Mouse (Mus musculus): Measurements from ENCODE around the gene Tuba4a.
A peak's percentile ranks its signal among the peaks of the same experiment; 100 is the strongest.

Tuba4a gene

DNA sequence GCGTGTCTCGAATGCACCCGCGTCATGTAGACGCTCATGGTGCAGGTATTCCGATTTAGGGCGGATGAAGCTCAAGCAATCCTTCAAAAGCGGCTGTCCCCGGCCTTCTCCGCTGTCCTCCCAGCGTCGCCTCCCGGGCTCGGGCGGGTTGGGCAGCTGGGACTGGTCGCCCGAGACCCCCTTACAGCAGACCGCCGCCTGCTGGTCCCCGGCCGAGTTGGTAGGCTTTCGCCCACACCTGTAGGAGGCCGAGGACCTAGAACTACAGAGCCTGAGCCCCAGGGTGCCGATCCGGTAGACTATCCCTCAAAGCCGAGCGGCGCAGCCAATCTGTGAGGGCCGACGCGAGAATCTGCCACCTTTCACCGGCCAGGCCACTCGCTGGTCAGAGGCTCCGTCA, at the start of gene Tuba4a:
Gene Tuba4a, minus strand, starts transcription at position 335 of the 400 bp plus-strand sequence.
- no peak for DNase-seq (ENCODE audit: low spot score in 2 of 2)

DNA sequence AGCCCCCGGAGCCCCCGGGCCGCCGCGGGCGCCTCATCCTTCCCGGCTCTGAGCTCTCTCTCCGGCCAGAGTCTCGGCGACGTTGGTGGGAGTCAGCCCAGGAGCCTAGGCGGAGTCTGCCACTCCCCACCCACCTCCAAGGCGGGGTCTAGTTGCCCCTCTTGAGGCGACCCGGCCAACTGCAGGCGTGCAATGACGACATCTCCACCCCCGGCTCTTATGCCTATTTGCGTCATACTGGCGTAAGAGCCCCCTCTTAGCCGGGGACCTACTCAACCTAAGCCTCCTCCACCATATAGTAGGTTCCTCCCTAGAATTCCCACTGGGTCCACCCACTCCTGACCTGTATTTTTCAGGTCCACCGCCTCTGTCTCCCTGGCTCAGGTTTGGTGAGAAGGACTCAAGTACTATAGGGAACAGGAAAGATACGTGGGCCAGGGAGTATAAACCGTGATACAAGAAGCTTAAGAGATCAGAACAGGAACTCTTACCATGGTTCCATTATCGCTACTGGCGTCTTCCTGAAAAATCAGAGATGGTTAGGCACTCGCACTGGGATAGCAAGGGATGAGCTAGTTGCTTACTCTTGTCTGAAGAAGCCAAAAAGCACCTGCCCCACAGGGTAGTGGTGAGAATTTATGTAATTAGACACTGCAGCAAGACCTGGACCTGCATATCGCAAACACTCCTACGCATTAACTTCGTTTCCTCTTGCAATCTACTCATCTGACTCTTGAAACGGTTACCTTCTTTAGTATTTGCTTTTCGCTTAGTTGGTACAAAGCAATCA, 44.6 kb upstream of the Tuba4a start, which contains the start of gene Ptprn:
Gene Ptprn, minus strand, starts transcription at position 412 of the 790 bp plus-strand sequence.
- peak; percentile 68 to 87 for DNase-seq (ENCODE audit: low spot score in 2 of 2)

DNA sequence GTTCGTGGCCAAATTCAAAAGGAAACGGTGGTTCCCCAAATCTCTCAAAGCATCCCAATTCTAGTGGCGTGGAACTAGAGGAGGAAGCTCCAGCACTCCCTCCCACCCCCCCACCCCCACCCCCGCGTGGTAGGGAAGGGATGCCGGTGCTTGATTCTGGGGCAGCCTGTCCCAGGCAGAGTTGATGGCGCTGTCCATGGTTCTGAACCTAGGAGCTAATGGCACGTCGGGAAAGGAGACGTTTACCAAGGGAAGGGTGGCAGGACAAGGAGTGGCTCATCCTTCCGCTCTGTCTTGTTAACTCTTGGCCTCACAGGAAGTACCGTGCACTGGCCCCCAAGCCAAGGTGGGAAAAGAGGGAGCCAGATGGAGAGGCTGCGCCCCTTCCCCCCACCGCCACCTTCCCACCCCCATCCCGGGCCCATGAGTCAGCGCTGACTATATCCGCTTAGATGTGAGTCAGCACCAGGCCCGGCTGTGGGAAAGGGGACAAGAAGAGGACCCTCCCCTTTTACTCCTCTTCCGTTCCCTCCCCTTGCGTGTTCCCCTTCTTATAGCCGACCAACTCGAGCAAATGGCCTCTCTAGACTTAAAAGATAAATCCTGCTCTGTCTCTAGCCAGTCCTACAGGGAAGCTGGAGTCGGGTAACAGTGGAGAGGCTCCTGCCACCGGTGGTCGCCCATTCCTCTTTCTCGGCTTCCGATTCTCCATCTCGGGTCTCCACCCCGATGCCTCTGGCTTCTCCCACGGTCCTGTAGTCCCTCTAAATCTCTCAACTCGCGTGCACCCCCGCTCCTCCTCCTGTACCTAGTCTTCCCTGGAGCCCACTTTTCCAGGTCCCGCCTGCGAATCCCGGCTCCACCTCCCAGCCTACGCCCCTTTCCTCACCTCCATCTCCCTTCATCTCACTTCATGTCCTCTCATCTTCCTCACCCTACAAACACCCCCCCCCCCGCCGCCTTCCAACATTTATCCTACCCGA, 43.6 kb upstream of the Tuba4a start:
- DNase-seq (ENCODE audit: low spot score in 2 of 2) = peak in 1 of 2 experiments; percentile 66

DNA sequence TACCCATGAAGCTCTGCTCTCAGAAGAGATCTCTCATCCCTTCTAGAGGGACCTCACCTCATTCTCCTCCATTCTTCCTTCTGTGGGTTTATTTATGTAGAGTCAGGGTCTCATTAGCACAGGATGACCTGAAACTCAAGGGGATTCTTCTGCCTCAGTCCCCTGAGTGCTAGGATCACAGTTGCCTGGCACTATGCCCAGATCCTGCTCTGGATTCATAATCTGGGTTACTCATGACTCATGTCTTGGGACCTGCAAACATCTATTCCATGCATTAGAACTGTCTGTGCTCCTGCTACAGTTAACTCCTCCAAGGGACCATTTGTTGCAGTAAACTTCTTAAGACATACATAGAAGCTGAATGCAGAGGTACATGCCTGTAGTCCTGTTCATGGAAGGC, 41.6 kb upstream of the Tuba4a start:
- no peak for DNase-seq (ENCODE audit: low spot score in 2 of 2)

DNA sequence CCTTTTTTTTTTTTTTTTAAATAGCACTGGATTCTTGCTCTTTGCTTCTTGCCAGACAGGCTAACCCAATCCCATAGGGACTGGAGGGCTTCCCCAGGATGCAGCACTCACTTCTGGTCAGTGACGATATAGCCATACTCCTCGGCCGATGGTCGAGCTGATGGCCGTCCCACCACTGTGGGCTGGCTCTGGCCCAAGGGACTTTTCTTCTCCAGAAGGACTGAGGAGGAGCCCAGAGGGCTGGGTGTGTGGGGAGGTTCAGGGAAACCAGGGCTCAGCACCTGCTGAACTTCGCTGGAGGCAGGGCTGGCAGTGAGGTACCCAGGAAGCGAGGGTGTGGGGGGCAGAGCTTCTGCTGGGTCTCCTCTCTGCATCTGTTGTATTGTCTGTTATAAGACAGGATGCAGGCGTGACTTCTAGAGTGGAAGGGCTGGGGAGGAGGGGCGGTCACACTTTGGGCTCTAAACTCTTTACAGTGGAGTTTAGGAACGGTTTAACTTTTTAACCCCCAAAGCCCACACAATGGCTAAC, 35.9 kb upstream of the Tuba4a start:
- DNase-seq (ENCODE audit: low spot score in 2 of 2) = no peak

DNA sequence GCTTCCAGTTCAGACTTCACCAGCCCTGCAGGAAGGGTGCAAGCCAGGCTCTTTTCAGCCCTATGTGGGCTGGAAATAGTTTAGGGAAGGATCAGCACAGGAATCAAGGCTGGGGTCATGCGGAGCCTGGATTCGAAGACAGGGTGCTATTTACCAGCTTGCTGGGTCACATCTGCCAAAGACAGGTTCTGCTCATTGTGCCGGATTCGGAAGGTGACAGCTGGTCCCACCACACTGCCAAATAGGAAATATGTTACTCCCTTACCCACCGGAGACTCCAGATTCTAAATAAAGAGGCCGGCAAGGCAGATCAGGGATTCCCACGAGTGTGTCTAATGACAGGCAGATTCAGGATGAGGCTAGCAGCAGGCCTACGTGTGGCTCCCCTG, 35.0 kb upstream of the Tuba4a start:
- no peak for DNase-seq (ENCODE audit: low spot score in 2 of 2)

DNA sequence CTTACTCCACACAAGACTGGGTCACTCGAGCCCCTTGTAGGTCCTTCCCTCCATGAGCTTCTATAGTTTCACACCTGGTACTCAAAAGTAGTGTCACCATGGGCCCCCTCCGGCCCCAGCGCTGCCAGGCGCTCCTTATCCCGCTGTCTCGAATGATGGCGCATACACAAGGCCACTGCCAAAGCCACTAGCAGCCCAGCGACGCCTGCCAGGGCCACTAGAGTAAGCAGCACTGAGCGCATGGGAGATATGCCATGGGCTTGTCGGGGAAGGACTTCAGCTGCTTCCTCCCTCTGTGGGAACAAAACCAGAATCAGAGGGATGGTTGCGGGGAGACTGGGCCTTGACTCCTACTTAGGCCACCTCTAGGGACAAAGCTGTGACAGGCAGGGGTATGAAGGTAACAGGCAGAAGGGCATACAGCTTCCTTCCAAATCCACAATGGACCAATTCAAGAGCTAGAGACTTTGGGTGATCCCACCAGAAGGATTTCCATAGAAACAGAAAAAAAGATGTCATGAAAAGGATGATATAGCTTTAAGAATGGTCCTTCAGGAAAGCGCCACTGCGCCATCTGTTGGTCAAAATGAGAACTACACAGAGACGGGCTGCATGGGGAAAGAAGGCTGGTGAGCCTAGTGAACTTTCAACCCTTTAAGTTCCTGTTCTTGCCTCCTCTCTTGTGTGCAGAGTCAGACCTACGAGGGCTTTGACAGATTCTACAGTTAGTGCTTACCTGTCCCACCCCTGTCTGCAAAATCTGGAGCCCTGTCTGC, 34.4 kb upstream of the Tuba4a start:
- peak in 1 of 2 experiments; percentile 92 for DNase-seq (ENCODE audit: low spot score in 2 of 2)

DNA sequence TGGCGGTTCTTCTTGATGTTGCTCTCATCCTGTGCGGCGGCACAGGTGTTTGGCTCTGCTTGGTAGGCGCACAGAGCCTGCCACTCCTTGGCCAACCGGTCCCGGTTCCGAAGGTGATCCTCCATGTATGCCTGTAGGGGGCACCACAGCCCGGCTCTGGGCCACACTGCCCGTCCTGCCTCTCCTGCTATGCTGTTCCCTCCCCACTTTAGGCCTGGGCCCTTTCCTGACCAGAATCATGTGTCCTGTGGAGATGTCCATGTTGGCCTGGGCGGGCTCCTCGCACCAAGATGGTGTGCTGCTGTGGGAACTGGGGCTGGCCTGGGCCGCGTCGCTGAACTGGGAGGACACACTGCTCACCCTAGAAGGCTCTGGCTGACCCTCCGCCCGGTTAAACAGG, 33.4 kb upstream of the Tuba4a start:
- DNase-seq (ENCODE audit: low spot score in 2 of 2) = no peak

DNA sequence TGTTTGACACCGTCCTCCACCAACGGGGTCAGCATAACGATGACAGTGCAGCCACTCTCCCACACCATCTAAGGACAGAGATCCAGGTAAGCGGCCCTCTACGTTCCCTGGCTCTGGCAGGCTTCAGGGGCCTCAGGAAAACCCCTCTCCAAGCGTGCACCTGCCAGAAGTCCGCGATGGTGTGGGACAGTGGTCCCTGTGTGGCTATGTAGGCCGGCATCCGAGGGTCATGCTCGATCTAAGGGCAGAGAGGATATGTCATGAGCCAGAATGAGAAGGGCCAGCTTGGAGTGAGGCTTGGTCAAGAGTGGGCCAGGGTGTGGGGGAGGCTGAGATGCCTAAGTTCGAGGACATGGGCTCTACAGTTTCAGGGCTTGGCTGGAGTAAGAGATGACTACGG, 32.6 kb upstream of the Tuba4a start:
- no peak for DNase-seq (ENCODE audit: low spot score in 2 of 2)

DNA sequence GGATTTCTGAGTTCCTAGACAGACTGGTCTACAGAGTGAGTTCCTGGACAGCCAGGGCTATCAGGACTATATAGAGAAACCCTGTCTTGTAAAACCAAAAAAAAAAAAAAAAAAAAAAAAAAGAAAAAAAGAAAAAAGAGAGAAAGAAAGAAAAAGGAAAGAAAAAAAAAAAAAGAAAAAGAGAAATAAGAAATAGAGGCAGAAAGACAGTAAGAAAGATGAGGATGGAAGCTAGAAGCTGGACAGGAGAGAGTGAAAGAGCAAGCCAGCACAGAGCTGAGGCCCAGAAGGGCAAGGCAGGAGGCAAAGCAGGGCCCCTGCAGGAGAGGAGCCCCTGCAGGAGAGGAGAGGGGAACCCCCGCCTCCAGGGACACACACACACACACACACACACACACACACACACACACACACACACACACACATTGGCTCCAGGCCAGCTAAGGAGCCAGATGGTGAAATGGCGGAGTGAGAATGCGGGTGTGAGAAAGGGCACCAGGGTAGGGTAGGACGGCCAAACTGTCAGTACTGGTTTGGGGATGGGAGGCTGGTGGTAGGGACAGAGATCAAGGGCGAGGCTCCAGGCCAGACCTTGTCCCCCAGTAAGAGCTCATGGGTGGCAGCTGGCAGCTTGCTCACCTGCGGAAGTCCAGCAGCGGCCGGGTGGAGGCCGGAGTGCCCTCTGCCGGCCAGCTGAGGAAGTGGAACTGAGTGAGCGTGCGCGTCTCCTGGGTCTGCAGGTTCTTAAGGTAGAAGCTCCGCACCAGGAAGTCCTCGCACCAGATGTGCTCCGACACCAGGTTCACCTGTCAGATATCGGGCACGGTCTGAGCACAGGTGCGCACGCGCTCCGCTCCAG, 31.7 kb upstream of the Tuba4a start:
- peak in 1 of 2 experiments; percentile 78 for DNase-seq (ENCODE audit: low spot score in 2 of 2)

DNA sequence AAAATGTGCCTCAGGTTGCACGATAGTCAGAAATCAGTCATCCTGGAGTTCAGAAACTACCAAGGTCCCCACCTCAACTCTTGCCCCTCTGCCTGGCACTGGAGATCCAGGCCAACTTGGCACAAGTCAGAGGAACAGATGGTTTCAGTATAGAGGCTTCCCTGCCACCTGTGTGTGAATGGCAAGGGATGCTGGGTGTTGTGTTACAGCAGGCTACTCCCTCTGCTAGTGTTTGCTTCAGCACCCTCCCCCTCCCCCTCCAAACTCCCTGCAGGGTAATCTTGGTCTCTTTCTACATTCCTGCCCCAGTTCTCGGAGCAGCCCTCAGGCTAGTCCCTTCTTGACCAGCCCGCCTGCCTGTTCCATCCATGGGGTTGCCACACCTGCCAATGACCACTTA, 30.8 kb upstream of the Tuba4a start:
- no peak for DNase-seq (ENCODE audit: low spot score in 2 of 2)

DNA sequence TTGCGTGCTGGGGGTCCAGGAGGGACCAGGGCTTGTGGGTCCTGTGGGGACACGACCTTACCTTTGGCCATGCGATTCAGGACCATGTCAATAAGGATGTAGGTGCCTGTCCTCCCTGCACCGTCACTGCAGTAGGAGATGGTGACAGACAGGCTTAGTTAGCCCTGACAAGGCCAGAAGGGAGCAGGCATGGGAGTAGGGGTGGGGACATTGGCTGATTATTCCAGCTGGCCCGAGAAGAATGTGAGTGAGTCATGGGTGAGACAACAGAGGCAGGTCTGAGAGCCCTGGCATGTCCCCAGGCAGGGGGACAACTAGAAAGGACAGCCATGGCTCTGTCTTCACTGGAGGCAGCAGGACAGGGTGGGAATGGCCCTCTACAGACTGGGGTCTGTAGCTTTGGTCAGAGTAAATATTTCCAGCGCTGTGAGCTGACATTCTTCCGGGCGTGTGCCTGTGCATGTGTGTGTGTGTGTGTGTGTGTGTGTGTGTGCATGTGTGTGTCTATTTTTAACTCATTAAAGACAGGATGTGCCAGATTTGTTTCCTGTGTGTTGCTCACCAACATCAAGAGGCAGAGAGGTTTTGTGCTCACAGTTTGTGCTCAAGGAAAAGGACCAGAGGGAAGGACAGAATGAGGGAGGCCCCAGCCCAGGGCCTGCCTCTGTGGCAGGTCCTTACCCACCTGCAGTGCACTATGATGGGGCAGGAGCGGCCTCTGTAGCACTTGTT, 28.5 kb upstream of the Tuba4a start:
- peak in 1 of 2 experiments; percentile 61 for DNase-seq (ENCODE audit: low spot score in 2 of 2)

DNA sequence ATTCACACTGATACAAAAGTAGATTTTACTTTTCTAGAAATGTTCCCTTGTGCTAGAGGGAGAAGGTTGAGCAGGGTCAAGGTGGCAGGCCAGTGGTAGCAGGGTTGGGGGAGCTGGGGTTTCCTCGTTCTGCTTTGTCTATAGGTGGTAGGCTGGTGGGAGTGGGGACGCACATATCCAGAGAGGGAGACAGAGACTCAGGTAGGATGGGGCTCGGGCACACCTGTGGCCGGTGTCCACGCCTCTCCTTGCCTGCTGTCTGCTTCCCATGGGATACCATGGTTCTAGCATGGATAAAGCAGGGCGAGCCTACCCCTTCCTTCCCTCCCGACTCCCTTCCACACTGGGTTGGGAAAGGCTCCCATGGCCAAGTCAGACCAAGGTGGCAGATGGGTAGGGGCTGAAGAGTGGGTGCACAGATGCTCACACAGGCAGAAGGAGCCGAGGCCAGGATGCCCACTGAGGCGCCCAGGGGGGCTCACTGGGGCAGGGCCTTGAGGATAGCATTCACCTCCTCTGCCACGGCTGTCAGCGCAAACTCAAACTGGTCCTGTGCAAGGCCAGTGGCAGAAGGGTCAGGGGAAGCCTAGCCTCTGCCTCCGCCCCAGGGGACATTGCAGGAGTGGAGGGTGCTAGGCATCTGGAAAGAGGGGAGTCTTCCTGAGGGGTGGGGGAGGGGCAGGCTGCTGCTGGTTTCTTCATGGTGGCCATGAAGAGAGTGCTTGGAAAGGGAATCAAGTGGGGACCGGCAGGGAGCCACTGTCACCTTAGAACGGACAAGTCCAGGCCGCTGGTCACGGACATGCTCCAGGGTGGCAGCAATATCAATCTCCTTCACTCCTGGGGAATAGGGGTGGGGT, 27.6 kb upstream of the Tuba4a start:
- no peak for DNase-seq (ENCODE audit: low spot score in 2 of 2)

DNA sequence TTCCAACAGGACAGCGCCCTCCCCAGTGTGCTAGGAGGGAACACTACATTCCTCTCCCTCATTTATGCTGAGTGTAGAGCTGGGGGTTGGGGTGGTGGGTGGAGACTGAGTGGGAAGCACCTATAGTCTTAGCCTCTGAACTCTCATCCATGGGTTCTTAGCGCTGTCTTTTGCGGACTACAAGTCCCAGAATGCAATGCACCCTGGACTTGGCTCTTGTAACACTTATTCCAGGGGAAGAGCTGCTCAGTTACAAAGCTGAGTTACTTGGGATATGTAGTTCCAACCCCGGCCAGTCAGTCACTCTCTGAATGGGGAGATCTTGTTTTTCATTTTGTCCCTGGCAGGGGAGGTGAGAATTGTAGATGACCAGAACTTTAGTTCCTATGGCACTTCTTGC, 25.2 kb upstream of the Tuba4a start:
- DNase-seq (ENCODE audit: low spot score in 2 of 2) = peak in 1 of 2 experiments; percentile 76

DNA sequence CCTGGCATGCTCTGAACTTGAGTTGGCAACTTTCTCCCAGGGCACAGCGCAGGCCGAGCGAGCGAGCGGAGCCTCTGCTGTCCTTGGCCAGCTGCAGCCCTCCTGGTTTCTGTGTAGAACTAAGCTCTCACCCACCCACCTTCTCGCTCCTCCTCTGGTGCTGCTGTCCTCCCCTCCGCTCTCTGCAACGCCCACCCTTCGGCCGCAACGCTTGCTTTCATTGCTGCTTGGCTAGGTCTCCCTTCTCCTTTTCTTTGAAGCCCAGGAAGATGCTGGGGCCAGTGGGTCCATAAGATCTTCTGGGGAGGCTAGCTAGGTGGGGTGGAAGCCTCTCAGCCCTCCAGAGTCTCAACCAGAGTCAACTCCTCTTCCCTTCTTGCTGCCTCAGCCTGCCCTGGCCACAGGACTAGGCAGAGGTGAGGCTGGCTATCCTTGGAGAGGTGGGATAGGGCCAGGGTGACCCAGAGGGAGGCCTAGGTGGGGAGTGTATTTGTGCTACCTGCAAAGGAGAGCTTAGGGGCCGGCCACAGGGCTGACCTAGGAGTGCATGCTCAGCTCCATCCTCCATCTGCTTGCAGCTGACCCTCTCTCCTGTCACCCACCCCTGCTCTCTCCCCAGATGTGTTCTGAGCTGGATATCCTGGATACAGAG, 24.6 kb upstream of the Tuba4a start:
- DNase-seq (ENCODE audit: low spot score in 2 of 2) = no peak

DNA sequence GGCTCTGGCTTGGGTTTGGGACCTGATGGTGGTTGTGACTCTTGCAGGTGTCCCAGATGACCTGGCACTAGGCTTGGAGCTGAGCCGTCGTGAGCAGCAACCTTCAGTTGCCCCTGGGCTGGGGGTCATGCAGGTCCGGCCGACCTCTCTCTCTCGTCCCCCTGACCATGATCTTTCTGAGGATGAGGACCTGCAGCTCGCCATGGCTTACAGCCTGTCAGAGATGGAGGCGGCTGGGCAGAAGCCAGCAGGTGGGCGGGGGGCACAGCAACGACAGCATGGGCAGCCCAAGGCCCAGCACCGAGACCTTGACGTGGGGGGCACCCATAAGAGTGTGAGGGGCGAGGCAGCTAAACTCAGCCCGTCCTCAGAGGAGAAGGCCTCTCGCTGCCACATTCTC, 23.7 kb upstream of the Tuba4a start:
- DNase-seq (ENCODE audit: low spot score in 2 of 2) = no peak

DNA sequence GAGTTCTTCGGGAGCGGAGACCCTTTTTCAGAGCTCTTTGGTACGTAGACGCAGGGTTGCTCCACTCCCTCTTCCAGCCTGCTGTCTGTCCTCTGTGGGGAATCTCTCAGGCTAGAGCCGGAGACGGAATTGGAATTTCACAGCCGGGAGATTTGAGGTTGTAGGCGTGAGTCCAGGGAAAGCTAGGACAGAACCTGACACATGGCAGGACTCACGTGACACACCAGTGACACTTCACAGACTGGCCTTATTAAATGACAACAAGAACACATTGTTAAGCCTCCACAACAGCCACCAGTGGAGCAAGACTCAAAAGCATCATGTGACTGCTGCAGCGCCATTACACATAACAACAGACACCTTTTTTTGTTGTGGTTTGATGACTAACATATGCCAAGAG, 19.9 kb upstream of the Tuba4a start:
- peak in 1 of 2 experiments; percentile 67 for DNase-seq (ENCODE audit: low spot score in 2 of 2)

All from left cerebral cortex, adult 9 months (tissue).